In the genomic region with DNA sequence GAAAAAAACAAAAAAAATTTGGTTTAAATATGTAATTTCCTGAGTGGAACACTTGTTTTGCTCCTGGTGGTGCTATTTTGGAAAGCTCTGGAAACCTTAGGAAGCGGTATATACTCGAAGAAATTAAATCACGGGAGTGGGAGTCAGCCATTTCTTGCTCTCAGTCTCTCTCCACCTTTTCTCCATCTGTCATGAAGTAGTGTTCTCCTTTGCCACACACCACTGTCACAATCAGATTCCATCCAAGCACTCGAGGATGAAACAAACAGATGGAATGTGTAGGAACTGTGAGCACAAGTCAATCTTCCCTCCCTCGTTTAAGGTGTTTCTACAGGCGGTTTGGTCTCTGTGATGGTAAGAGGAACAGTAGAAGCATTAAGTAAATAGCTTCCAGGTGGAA, we compare ENCODE assay signal across 18 mouse cellular contexts.
"Had no signal": no experiment of that assay in that cellular context is flagged by ENCODE, and none has a peak within 500 bp of the region (broad histone marks: within the 10 kb centered on the region; RNA-seq: fewer than 3 reads in every experiment).

No protein-coding gene starts in this region.

- H3K4me2 ChIP-seq: lung, embryonic 14.5 days; midbrain, embryonic 13.5 days; neural tube, embryonic 13.5 days; neural tube, embryonic 15.5 days had no signal

- H3K27ac ChIP-seq: liver, embryonic 14.5 days; midbrain, embryonic 10.5 days; midbrain, embryonic 13.5 days; neural tube, embryonic 13.5 days; neural tube, embryonic 15.5 days had no signal

- H3K27me3 ChIP-seq: midbrain, embryonic 13.5 days; neural tube, embryonic 13.5 days; neural tube, embryonic 15.5 days had no signal

- H3K4me3 ChIP-seq: midbrain, embryonic 10.5 days; midbrain, embryonic 13.5 days; myocyte; neural tube, embryonic 13.5 days; neural tube, embryonic 15.5 days had no signal

- H3K9me3 ChIP-seq: midbrain, embryonic 10.5 days; neural tube, embryonic 13.5 days; neural tube, embryonic 15.5 days had no signal

- DNase-seq: lung, adult 18-20 months; lung, embryonic 14.5 days; lung, postnatal 10 days; lung, postnatal 4 days; retina, postnatal 1 day; right cerebral cortex, postnatal 25 days; right cerebral cortex, postnatal 4 days; spleen, adult 18-20 months; thymus, adult 2 months; thymus, postnatal 25 days; thymus, postnatal 4 days had no signal

- H3K4me1 ChIP-seq: midbrain, embryonic 10.5 days; midbrain, embryonic 13.5 days; neural tube, embryonic 13.5 days; neural tube, embryonic 15.5 days had no signal

- H3K36me3 ChIP-seq: midbrain, embryonic 10.5 days; midbrain, embryonic 13.5 days; neural tube, embryonic 13.5 days; neural tube, embryonic 15.5 days had no signal

- H3K9ac ChIP-seq: liver, embryonic 14.5 days; lung, embryonic 14.5 days; midbrain, embryonic 13.5 days; neural tube, embryonic 13.5 days; neural tube, embryonic 15.5 days had no signal

- ATAC-seq: midbrain, embryonic 13.5 days; midbrain, embryonic 16.5 days had no signal
